8 mouse cellular contexts compared by ENCODE assay signal in genomic region chr1:38987080-38987864, GRCm38 (mm10). TPM values are rescaled to one million over a fixed set of nuclear protein-coding genes. Genes with fewer than 3 reads are reported as not detected.
A peak's percentile ranks its signal among the peaks of the same experiment; 100 is the strongest.
DNase-seq lines count a peak whose midpoint lies in the region; ATAC-seq and TF ChIP-seq lines count a peak whose summit lies in the region.

No protein-coding gene starts in this region.

- peak overlapping the region; percentile 57; the same call in 1 of the 2 replicates for H3K27ac ChIP-seq in forebrain, embryonic 12.5 days
- H3K27ac ChIP-seq in heart, postnatal 0 days (ENCODE audit: low read depth), result peak overlapping the region; percentile 94
- H3K27ac ChIP-seq in liver, embryonic 16.5 days (ENCODE audit: low read length), result peak overlapping the region; percentile 58
- peak overlapping the region; percentile 78 for H3K27ac ChIP-seq in neural tube, embryonic 13.5 days (replicated peaks)
- peak overlapping the region; percentile 81 for H3K27ac ChIP-seq in testis, adult 2 months (ENCODE audit: control insufficient read depth, insufficient read depth, low read depth, low read length)

- no peaks in the 10 kb centered on the region for H3K27me3 ChIP-seq in E14TG2a.4 (ENCODE audit: insufficient read depth, low read length)
- no peaks in the 10 kb centered on the region for H3K27me3 ChIP-seq in forebrain, embryonic 12.5 days
- no peaks in the 10 kb centered on the region for H3K27me3 ChIP-seq in heart, postnatal 0 days (ENCODE audit: control insufficient read depth, insufficient read depth, low read length)
- H3K27me3 ChIP-seq in liver, embryonic 16.5 days (ENCODE audit: control insufficient read depth, insufficient read depth, low read depth, low read length), result no peaks in the 10 kb centered on the region
- no peaks in the 10 kb centered on the region for H3K27me3 ChIP-seq in neural tube, embryonic 13.5 days
- no peaks in the 10 kb centered on the region for H3K27me3 ChIP-seq in testis, adult 2 months (ENCODE audit: control insufficient read depth, insufficient read depth, low read length)

- no peak for TF ChIP-seq EP300 in heart, postnatal 0 days (IDR thresholded peaks at IDR 0.05; ENCODE audit: low read depth)

- H3K9me3 ChIP-seq in E14TG2a.4 (ENCODE audit: low read length), result no peaks in the 10 kb centered on the region
- no peaks in the 10 kb centered on the region for H3K9me3 ChIP-seq in forebrain, embryonic 12.5 days
- no peaks in the 10 kb centered on the region for H3K9me3 ChIP-seq in heart, postnatal 0 days (replicated peaks; ENCODE audit: control insufficient read depth, low read length)
- H3K9me3 ChIP-seq in liver, embryonic 16.5 days (replicated peaks; ENCODE audit: control insufficient read depth, low read length), result no peaks in the 10 kb centered on the region
- H3K9me3 ChIP-seq in neural tube, embryonic 13.5 days, result no peaks in the 10 kb centered on the region

- DNase-seq in c-Kit-positive CD71-positive TER-119-positive erythroid progenitor cells, embryonic 14.5 days (ENCODE audit: low spot score), result peak; percentile 92
- DNase-seq in heart, postnatal 0 days (ENCODE audit: low spot score), result peak; percentile 98
- DNase-seq in kidney, postnatal 4 days, result peak; percentile 95 to 97

- peak; percentile 43; the same call in 1 of the 2 replicates for TF ChIP-seq POLR2A in testis, adult 2 months (IDR thresholded peaks at IDR 0.05; ENCODE audit: control insufficient read depth, low read depth, low read length)

- WGBS in forebrain, embryonic 12.5 days, result 5% methylated on average over 38 of the region's 38 CpGs
- 3% methylated on average over 38 of the region's 38 CpGs for WGBS in heart, postnatal 0 days
- 5% methylated on average over 38 of the region's 38 CpGs for WGBS in liver, embryonic 16.5 days (ENCODE audit: insufficient replicate concordance)
- WGBS in neural tube, embryonic 13.5 days, result 5% methylated on average over 38 of the region's 38 CpGs

- peak overlapping the region; percentile 81 for H3K9ac ChIP-seq in forebrain, embryonic 12.5 days
- H3K9ac ChIP-seq in heart, postnatal 0 days (replicated peaks; ENCODE audit: low read depth, low read length), result peak overlapping the region; percentile 77
- H3K9ac ChIP-seq in liver, embryonic 16.5 days (ENCODE audit: low read depth, low read length), result peak overlapping the region; percentile 64
- peak overlapping the region; percentile 92 for H3K9ac ChIP-seq in neural tube, embryonic 13.5 days

- ATAC-seq in forebrain, embryonic 12.5 days (ENCODE audit: low FRiP score), result peak; percentile 99
- peak; percentile 98 for ATAC-seq in heart, postnatal 0 days (ENCODE audit: insufficient read depth, low read depth)
- ATAC-seq in liver, embryonic 16.5 days (ENCODE audit: low read depth), result peak; percentile 96
- ATAC-seq in neural tube, embryonic 13.5 days (ENCODE audit: low read depth), result peak; percentile 97

- peak overlapping the region; percentile 69 for H3K4me2 ChIP-seq in forebrain, embryonic 12.5 days
- peak overlapping the region; percentile 74 for H3K4me2 ChIP-seq in heart, postnatal 0 days (ENCODE audit: low read depth, low read length)
- peak overlapping the region; percentile 75 for H3K4me2 ChIP-seq in liver, embryonic 16.5 days (ENCODE audit: low read depth, low read length)
- peak overlapping the region; percentile 69 for H3K4me2 ChIP-seq in neural tube, embryonic 13.5 days

- peaks cover 18% of the 10 kb centered on the region for H3K36me3 ChIP-seq in E14TG2a.4 (ENCODE audit: insufficient read depth, low read length)
- H3K36me3 ChIP-seq in forebrain, embryonic 12.5 days (replicated peaks), result peaks cover 12% of the 10 kb centered on the region
- H3K36me3 ChIP-seq in heart, postnatal 0 days (replicated peaks; ENCODE audit: control insufficient read depth, insufficient read depth, low read length), result peaks cover 5% of the 10 kb centered on the region
- H3K36me3 ChIP-seq in liver, embryonic 16.5 days (ENCODE audit: control insufficient read depth, insufficient read depth), result no peaks in the 10 kb centered on the region
- peaks cover 13% of the 10 kb centered on the region for H3K36me3 ChIP-seq in neural tube, embryonic 13.5 days
- H3K36me3 ChIP-seq in testis, adult 2 months (ENCODE audit: control insufficient read depth, insufficient read depth, low read length), result no peaks in the 10 kb centered on the region

- TF ChIP-seq CTCF in E14TG2a.4 (conservative IDR thresholded peaks at IDR 0.05; ENCODE audit: low read length), result no peak
- TF ChIP-seq CTCF in heart, postnatal 0 days (IDR thresholded peaks at IDR 0.05; ENCODE audit: low read depth), result no peak
- TF ChIP-seq CTCF in testis, adult 2 months (IDR thresholded peaks at IDR 0.05; ENCODE audit: control insufficient read depth, insufficient read depth, insufficient replicate concordance, low read depth, low read length), result no peak

- peak overlapping the region; percentile 93 for H3K4me3 ChIP-seq in E14TG2a.4 (replicated peaks; ENCODE audit: low read length)
- H3K4me3 ChIP-seq in forebrain, embryonic 12.5 days (replicated peaks), result peak overlapping the region; percentile 75
- H3K4me3 ChIP-seq in heart, postnatal 0 days (ENCODE audit: low read depth, low read length), result peak overlapping the region; percentile 93
- H3K4me3 ChIP-seq in liver, embryonic 16.5 days (ENCODE audit: low read depth, low read length), result peak overlapping the region; percentile 85
- peak overlapping the region; percentile 73 for H3K4me3 ChIP-seq in neural tube, embryonic 13.5 days
- H3K4me3 ChIP-seq in testis, adult 2 months (ENCODE audit: control insufficient read depth, low read depth, low read length), result peak overlapping the region; percentile 97

- peaks cover 28% of the 10 kb centered on the region for H3K4me1 ChIP-seq in E14TG2a.4 (replicated peaks; ENCODE audit: low read depth, low read length)
- peaks cover 14% of the 10 kb centered on the region for H3K4me1 ChIP-seq in forebrain, embryonic 12.5 days
- H3K4me1 ChIP-seq in heart, postnatal 0 days (ENCODE audit: control insufficient read depth, insufficient read depth), result peaks cover 4% of the 10 kb centered on the region
- H3K4me1 ChIP-seq in liver, embryonic 16.5 days (ENCODE audit: control insufficient read depth, low read depth, low read length), result peaks cover 10% of the 10 kb centered on the region
- H3K4me1 ChIP-seq in neural tube, embryonic 13.5 days (replicated peaks), result peaks cover 29% of the 10 kb centered on the region
- peaks cover 12% of the 10 kb centered on the region for H3K4me1 ChIP-seq in testis, adult 2 months (ENCODE audit: control insufficient read depth, insufficient read depth, low read length)

RNA-seq across cellular contexts. Expression of gene Pdcl3, which starts 1.9 kb away (rescaled TPM):
- polyA plus RNA-seq in forebrain, embryonic 12.5 days (2016; fragmentation: Nextera tagmentation; extraction: Ambion mirVana), result 174 and 179 TPM in 2 replicates
- total RNA-seq in heart, postnatal 0 days (2014; rRNA removed; ENCODE audit: low replicate concordance), result 45.9 and 47.1 TPM in 2 replicates
- polyA plus RNA-seq in heart, postnatal 0 days (2015; fragmentation: Nextera tagmentation; extraction: Ambion mirVana), result 155 and 186 TPM in 2 replicates
- 30.6 and 34.1 TPM in 2 replicates for polyA plus RNA-seq in liver, embryonic 16.5 days (2015; fragmentation: Nextera tagmentation; extraction: Ambion mirVana)
- polyA plus RNA-seq in neural tube, embryonic 13.5 days (2015; fragmentation: Nextera tagmentation; extraction: Ambion mirVana), result 181 and 190 TPM in 2 replicates
- polyA plus RNA-seq in testis, adult 2 months (2012; rRNA removed), result 6.6 and 8.1 TPM in 2 replicates

RNA-seq across cellular contexts. Expression of gene Nms, which starts 48.3 kb away (rescaled TPM):
- 0.27 TPM in 1 of 2 replicates, not detected in the other for polyA plus RNA-seq in forebrain, embryonic 12.5 days (2016; fragmentation: Nextera tagmentation; extraction: Ambion mirVana)
- not detected in 2 replicates for total RNA-seq in heart, postnatal 0 days (2014; rRNA removed; ENCODE audit: low replicate concordance)
- polyA plus RNA-seq in heart, postnatal 0 days (2015; fragmentation: Nextera tagmentation; extraction: Ambion mirVana), result not detected in 2 replicates
- not detected in 2 replicates for polyA plus RNA-seq in liver, embryonic 16.5 days (2015; fragmentation: Nextera tagmentation; extraction: Ambion mirVana)
- polyA plus RNA-seq in neural tube, embryonic 13.5 days (2015; fragmentation: Nextera tagmentation; extraction: Ambion mirVana), result 5.9 and 8.1 TPM in 2 replicates
- polyA plus RNA-seq in testis, adult 2 months (2012; rRNA removed), result not detected in 2 replicates

Comparison
In these comparisons a context has a peak if more than half of its experiments do, and no peak if none do; other contexts are left out.
1. Peak in every context shown above with its lines: DNase-seq, ATAC-seq, H3K4me3 ChIP-seq and H3K27ac ChIP-seq.